Mouse (Mus musculus) lung, embryonic 16.5 days (tissue): ENCODE measurements around the gene Dusp6. TPM values are rescaled to one million over a fixed set of nuclear protein-coding genes. Genes with fewer than 3 reads are reported as not detected.
A peak's percentile ranks its signal among the peaks of the same experiment; 100 is the strongest.

Source experiments
- ATAC-seq: fragments of 200-750 bp; cut with Nextera tagmentation; 2 replicates; pipeline ENCODE4 v1.8.0; 2017; ENCODE audit warnings: low read depth, mild to moderate bottlenecking, moderate library complexity
- H3K27ac ChIP-seq: fragments of 300-500 bp; sonication (generic); 2 replicates; pipeline ENCODE4 v1.5.1; 2014; ENCODE audit warnings: mild to moderate bottlenecking, control low read depth, low read length
- H3K27me3 ChIP-seq: fragments of 300-500 bp; sonication (generic); 2 replicates; pipeline ENCODE4 v1.6.1; 2014; ENCODE audit warnings: low read depth, low read length, mixed read lengths; ENCODE audit not compliant: control insufficient read depth, insufficient read depth
- H3K36me3 ChIP-seq: fragments of 300-500 bp; sonication (generic); 2 replicates; pipeline ENCODE4 v1.6.1; 2014; ENCODE audit warnings: low read length; ENCODE audit not compliant: control insufficient read depth, insufficient read depth
- H3K4me1 ChIP-seq: fragments of 300-500 bp; sonication (generic); replicated peaks from 2 replicates; pipeline ENCODE4 v1.6.1; 2014; ENCODE audit warnings: low read length, mixed read lengths; ENCODE audit not compliant: control insufficient read depth, insufficient read depth
- H3K4me2 ChIP-seq: fragments of 300-500 bp; sonication (generic); 2 replicates; pipeline ENCODE4 v1.6.1; 2014; ENCODE audit warnings: low read depth, low read length, control low read depth
- H3K4me3 ChIP-seq: fragments of 300-500 bp; sonication (generic); 2 replicates; pipeline ENCODE4 v1.5.1; 2014; ENCODE audit warnings: mild to moderate bottlenecking, low read length, control low read depth
- H3K9ac ChIP-seq: fragments of 300-500 bp; sonication (generic); 2 replicates; pipeline ENCODE4 v1.6.1; 2014; ENCODE audit warnings: low read length, control low read depth
- H3K9me3 ChIP-seq: fragments of 300-500 bp; sonication (generic); 2 replicates; pipeline ENCODE4 v1.6.1; 2016; ENCODE audit warnings: low read length; ENCODE audit not compliant: control insufficient read depth
- WGBS: fragments of 180-500 bp; shearing (Covaris S2); extraction: QIAGEN DNeasy Blood & Tissue Kit; methylation state at CpG from one replicate; pipeline ENCODE4 v1.1.7; 2014; 5-methylcytosine and 5-hydroxymethylcytosine counted together
- polyA plus RNA-seq: library from polyadenylated mRNA; unstranded; fragments of >200 nt; fragmentation: Nextera tagmentation; extraction: Ambion mirVana; gene quantifications from 2 replicates; pipeline ENCODE4 v1.2.1, GENCODE M21; 2015

Dusp6 gene
- polyA plus RNA-seq, 1 experiment from 2014 or later, result 80.3 TPM

- no peak overlapping the region; the same call in 1 of the 2 replicates for H3K9ac ChIP-seq
- 26% methylated on average over 9 of the region's 9 CpGs for WGBS
- ATAC-seq, result no peak
Observed at GRCm38 (mm10) chr10:99299303-99299702, 36.3 kb downstream of the Dusp6 start.

GRCm38 (mm10) chr10:99302051-99302450, 39.0 kb downstream of the Dusp6 start:
- Histone ChIP-seq H3K4me2 (no peak overlapping the region), H3K4me1 (peaks cover 15% of the 10 kb centered on the region), H3K9ac (no peak overlapping the region), H3K4me3 (no peak overlapping the region), H3K27ac (no peak overlapping the region), H3K36me3 (no peaks in the 10 kb centered on the region), H3K27me3 (no peaks in the 10 kb centered on the region), H3K9me3 (no peaks in the 10 kb centered on the region)
- no peak for ATAC-seq
- WGBS, result 42% methylated on average over 4 of the region's 4 CpGs

More at GRCm38 (mm10) chr10:99299303-99299702, 36.3 kb downstream of the Dusp6 start:
- peak overlapping the region; percentile 91 for H3K27ac ChIP-seq
- H3K36me3 ChIP-seq, result no peaks in the 10 kb centered on the region
- peak overlapping the region; percentile 12; the same call in 1 of the 2 replicates for H3K4me2 ChIP-seq
- H3K4me3 ChIP-seq, result no peak overlapping the region
- H3K27me3 ChIP-seq, result no peaks in the 10 kb centered on the region
- H3K4me1 ChIP-seq, result peaks cover 15% of the 10 kb centered on the region
- H3K9me3 ChIP-seq, result no peaks in the 10 kb centered on the region

- Histone ChIP-seq H3K4me1 (no peaks in the 10 kb centered on the region), H3K27ac (no peak overlapping the region), H3K9me3 (no peaks in the 10 kb centered on the region), H3K4me2 (no peak overlapping the region), H3K36me3 (no peaks in the 10 kb centered on the region), H3K27me3 (no peaks in the 10 kb centered on the region), H3K9ac (no peak overlapping the region), H3K4me3 (no peak overlapping the region)
- WGBS, result 91% methylated on average over 4 of the region's 4 CpGs
- ATAC-seq, result no peak
Observed at GRCm38 (mm10) chr10:99308837-99309236, 45.8 kb downstream of the Dusp6 start.

GRCm38 (mm10) chr10:99309617-99310016, 46.6 kb downstream of the Dusp6 start:
- Histone ChIP-seq H3K4me3 (no peak overlapping the region), H3K4me1 (no peaks in the 10 kb centered on the region), H3K27ac (no peak overlapping the region), H3K36me3 (no peaks in the 10 kb centered on the region), H3K9ac (no peak overlapping the region), H3K27me3 (no peaks in the 10 kb centered on the region), H3K9me3 (no peaks in the 10 kb centered on the region), H3K4me2 (no peak overlapping the region)
- 69% methylated on average over 9 of the region's 9 CpGs for WGBS
- no peak for ATAC-seq

GRCm38 (mm10) chr10:99310204-99310603, 47.2 kb downstream of the Dusp6 start:
- no peak overlapping the region for H3K4me3 ChIP-seq
- 81% methylated on average over 10 of the region's 10 CpGs for WGBS
- no peaks in the 10 kb centered on the region for H3K4me1 ChIP-seq
- no peak overlapping the region for H3K27ac ChIP-seq
- H3K4me2 ChIP-seq, result no peak overlapping the region
- no peaks in the 10 kb centered on the region for H3K9me3 ChIP-seq
- H3K9ac ChIP-seq, result no peak overlapping the region
- ATAC-seq, result no peak
- H3K27me3 ChIP-seq, result no peaks in the 10 kb centered on the region
- H3K36me3 ChIP-seq, result no peaks in the 10 kb centered on the region

GRCm38 (mm10) chr10:99311956-99312355, 48.9 kb downstream of the Dusp6 start:
- H3K27me3 ChIP-seq, result no peaks in the 10 kb centered on the region
- no peak overlapping the region for H3K9ac ChIP-seq
- H3K4me2 ChIP-seq, result no peak overlapping the region
- no peaks in the 10 kb centered on the region for H3K4me1 ChIP-seq
- no peak overlapping the region for H3K27ac ChIP-seq
- WGBS, result 56% methylated on average over 1 of the region's 1 CpGs
- no peaks in the 10 kb centered on the region for H3K9me3 ChIP-seq
- no peak overlapping the region for H3K4me3 ChIP-seq
- ATAC-seq, result no peak
- H3K36me3 ChIP-seq, result no peaks in the 10 kb centered on the region

GRCm38 (mm10) chr10:99314366-99314765, 51.3 kb downstream of the Dusp6 start:
- H3K4me2 ChIP-seq, result no peak overlapping the region
- H3K9ac ChIP-seq, result no peak overlapping the region
- no peaks in the 10 kb centered on the region for H3K27me3 ChIP-seq
- H3K4me1 ChIP-seq, result no peaks in the 10 kb centered on the region
- 42% methylated on average over 7 of the region's 7 CpGs for WGBS
- no peaks in the 10 kb centered on the region for H3K9me3 ChIP-seq
- ATAC-seq, result no peak
- H3K4me3 ChIP-seq, result no peak overlapping the region
- H3K36me3 ChIP-seq, result no peaks in the 10 kb centered on the region
- H3K27ac ChIP-seq, result no peak overlapping the region

GRCm38 (mm10) chr10:99317057-99317456, 54.0 kb downstream of the Dusp6 start:
- Histone ChIP-seq H3K9ac (no peak overlapping the region), H3K4me3 (no peak overlapping the region), H3K27ac (no peak overlapping the region), H3K9me3 (no peaks in the 10 kb centered on the region), H3K36me3 (no peaks in the 10 kb centered on the region), H3K4me1 (peaks cover 3% of the 10 kb centered on the region; the same call in 1 of the 2 replicates), H3K27me3 (no peaks in the 10 kb centered on the region), H3K4me2 (no peak overlapping the region)
- ATAC-seq, result no peak
